Mouse (Mus musculus) stomach, embryonic 14.5 days (tissue): ENCODE results near the gene Fbxw8. TPM values are rescaled to one million over a fixed set of nuclear protein-coding genes. Genes with fewer than 3 reads are reported as not detected.

Source experiments
- ATAC-seq: fragments of 200-750 bp; cut with Nextera tagmentation; 2 replicates; pipeline ENCODE4 v1.8.0; 2017; ENCODE audit warnings: low read depth, moderate TSS enrichment; ENCODE audit not compliant: insufficient number of reproducible peaks, insufficient read depth, low FRiP score
- H3K27ac ChIP-seq: fragments of 300-500 bp; sonication (generic); 2 replicates; pipeline ENCODE4 v1.5.1; 2014; ENCODE audit warnings: mild to moderate bottlenecking, low read length, moderate library complexity, mixed read lengths
- H3K27me3 ChIP-seq: fragments of 300-500 bp; sonication (generic); 2 replicates; pipeline ENCODE4 v1.6.1; 2014; ENCODE audit warnings: low read length, control low read depth, mixed read lengths; ENCODE audit not compliant: control insufficient read depth, insufficient read depth
- H3K36me3 ChIP-seq: fragments of 300-500 bp; sonication (generic); 2 replicates; pipeline ENCODE4 v1.6.1; 2014; ENCODE audit warnings: mild to moderate bottlenecking, control low read depth, low read length, moderate library complexity, mixed read lengths; ENCODE audit not compliant: control insufficient read depth, insufficient read depth
- H3K4me1 ChIP-seq: fragments of 300-500 bp; sonication (generic); 2 replicates; pipeline ENCODE4 v1.6.1; 2014; ENCODE audit warnings: low read length, control low read depth, mixed read lengths; ENCODE audit not compliant: control insufficient read depth, insufficient read depth
- H3K4me2 ChIP-seq: fragments of 300-500 bp; sonication (generic); replicated peaks from 2 replicates; pipeline ENCODE4 v1.6.1; 2014; ENCODE audit warnings: low read depth, low read length, control low read depth
- H3K4me3 ChIP-seq: fragments of 300-500 bp; sonication (generic); 2 replicates; pipeline ENCODE4 v1.5.1; 2014; ENCODE audit warnings: low read depth, low read length, control low read depth
- H3K9ac ChIP-seq: fragments of 300-500 bp; sonication (generic); replicated peaks from 2 replicates; pipeline ENCODE4 v1.6.1; 2014; ENCODE audit warnings: low read depth, mild to moderate bottlenecking, control low read depth, low read length, moderate library complexity, mixed read lengths
- H3K9me3 ChIP-seq: fragments of 300-500 bp; sonication (generic); 2 replicates; pipeline ENCODE4 v1.6.1; 2016; ENCODE audit warnings: low read depth, low read length, control low read depth; ENCODE audit not compliant: control insufficient read depth
- WGBS: fragments of 180-500 bp; shearing (Covaris S2); extraction: QIAGEN DNeasy Blood & Tissue Kit; methylation state at CpG from one replicate; pipeline ENCODE4 v1.1.7; 2014; 5-methylcytosine and 5-hydroxymethylcytosine counted together
- polyA plus RNA-seq: library from polyadenylated mRNA; unstranded; fragments of >200 nt; fragmentation: Nextera tagmentation; extraction: Ambion mirVana; gene quantifications from 2 replicates; pipeline ENCODE4 v1.2.1, GENCODE M21; 2014

The Fbxw8 gene
- polyA plus RNA-seq, 1 experiment from 2014 or later = 22.5 TPM

GRCm38 (mm10) chr5:118030022-118030675 is 125.1 kb downstream of the Fbxw8 start:
- no peaks in the 10 kb centered on the region for H3K9me3 ChIP-seq
- H3K9ac ChIP-seq = no peak overlapping the region
- peaks cover 28% of the 10 kb centered on the region for H3K4me1 ChIP-seq
- H3K27me3 ChIP-seq = peaks cover 23% of the 10 kb centered on the region
- no peak overlapping the region for H3K4me3 ChIP-seq
- no peak for ATAC-seq
- H3K4me2 ChIP-seq = no peak overlapping the region
- H3K36me3 ChIP-seq = no peaks in the 10 kb centered on the region
- 87% methylated on average over 9 of the region's 9 CpGs for WGBS
- no peak overlapping the region for H3K27ac ChIP-seq

GRCm38 (mm10) chr5:118029420-118029819 is 125.8 kb downstream of the Fbxw8 start:
- Histone ChIP-seq H3K9me3 (no peaks in the 10 kb centered on the region), H3K36me3 (no peaks in the 10 kb centered on the region), H3K4me2 (peak overlapping the region; percentile 99), H3K9ac (no peak overlapping the region), H3K4me3 (peak overlapping the region; percentile 65), H3K27ac (no peak overlapping the region), H3K4me1 (peaks cover 28% of the 10 kb centered on the region), H3K27me3 (peaks cover 23% of the 10 kb centered on the region)
- ATAC-seq = no peak
- 2% methylated on average over 10 of the region's 10 CpGs for WGBS

- peak overlapping the region; percentile 65 for H3K4me3 ChIP-seq
- peaks cover 28% of the 10 kb centered on the region for H3K4me1 ChIP-seq
- peak overlapping the region; percentile 99 for H3K4me2 ChIP-seq
- peak; percentile 26; the same call in 1 of the 2 replicates for ATAC-seq
- H3K27ac ChIP-seq = no peak overlapping the region
- H3K9ac ChIP-seq = peak overlapping the region; percentile 3; the same call in 1 of the 2 replicates
- peaks cover 23% of the 10 kb centered on the region for H3K27me3 ChIP-seq
- H3K36me3 ChIP-seq = no peaks in the 10 kb centered on the region
- no peaks in the 10 kb centered on the region for H3K9me3 ChIP-seq
- 4% methylated on average over 12 of the region's 12 CpGs for WGBS
These were observed 126.2 kb downstream of the Fbxw8 start for GRCm38 (mm10) chr5:118029035-118029408.

- peak; percentile 12; the same call in 1 of the 2 replicates for ATAC-seq
- Histone ChIP-seq H3K36me3 (no peaks in the 10 kb centered on the region), H3K4me1 (peaks cover 28% of the 10 kb centered on the region), H3K9ac (peak overlapping the region; percentile 45; the same call in 1 of the 2 replicates), H3K27ac (no peak overlapping the region), H3K4me2 (peak overlapping the region; percentile 99), H3K27me3 (peaks cover 23% of the 10 kb centered on the region), H3K9me3 (no peaks in the 10 kb centered on the region), H3K4me3 (peak overlapping the region; percentile 65)
- WGBS = 1% methylated on average over 74 of the region's 79 CpGs
These were observed 126.9 kb downstream of the Fbxw8 start for GRCm38 (mm10) chr5:118028191-118029034.

GRCm38 (mm10) chr5:118027698-118028190 is 127.5 kb downstream of the Fbxw8 start, which contains the start of gene Tesc:
Gene Tesc, plus strand, starts transcription at chr5:118027743.
- no peak for ATAC-seq
- Histone ChIP-seq H3K4me2 (peak within 1 kb of the TSS; percentile 99), H3K9ac (peak within 1 kb of the TSS; percentile 45), H3K27me3 (peaks cover 23% of the 10 kb centered on the region), H3K4me1 (peaks cover 28% of the 10 kb centered on the region), H3K9me3 (no peaks in the 10 kb centered on the region), H3K27ac (no peak within 1 kb of the TSS), H3K36me3 (no peaks in the 10 kb centered on the region), H3K4me3 (peak within 1 kb of the TSS; percentile 65)
- WGBS = under 1% methylated on average over 61 of the region's 63 CpGs

- Histone ChIP-seq H3K4me1 (peaks cover 28% of the 10 kb centered on the region), H3K9ac (peak overlapping the region; percentile 45), H3K27me3 (peaks cover 23% of the 10 kb centered on the region), H3K27ac (no peak overlapping the region), H3K9me3 (no peaks in the 10 kb centered on the region), H3K4me3 (peak overlapping the region; percentile 65), H3K4me2 (peak overlapping the region; percentile 99), H3K36me3 (no peaks in the 10 kb centered on the region)
- WGBS = 2% methylated on average over 39 of the region's 39 CpGs
- ATAC-seq = no peak
These were observed 128.1 kb downstream of the Fbxw8 start for GRCm38 (mm10) chr5:118027101-118027697.

GRCm38 (mm10) chr5:118026343-118026742 is 128.9 kb downstream of the Fbxw8 start:
- 4% methylated on average over 13 of the region's 13 CpGs for WGBS
- no peaks in the 10 kb centered on the region for H3K36me3 ChIP-seq
- no peaks in the 10 kb centered on the region for H3K9me3 ChIP-seq
- no peak for ATAC-seq
- no peak overlapping the region for H3K4me3 ChIP-seq
- peaks cover 28% of the 10 kb centered on the region for H3K4me1 ChIP-seq
- peaks cover 23% of the 10 kb centered on the region for H3K27me3 ChIP-seq
- H3K9ac ChIP-seq = no peak overlapping the region
- no peak overlapping the region for H3K27ac ChIP-seq
- no peak overlapping the region for H3K4me2 ChIP-seq

- no peak overlapping the region for H3K4me3 ChIP-seq
- no peak overlapping the region for H3K4me2 ChIP-seq
- WGBS = 11% methylated on average over 12 of the region's 12 CpGs
- H3K27ac ChIP-seq = no peak overlapping the region
- H3K36me3 ChIP-seq = no peaks in the 10 kb centered on the region
- no peak overlapping the region for H3K9ac ChIP-seq
- H3K27me3 ChIP-seq = peaks cover 23% of the 10 kb centered on the region
- H3K9me3 ChIP-seq = no peaks in the 10 kb centered on the region
- peaks cover 28% of the 10 kb centered on the region for H3K4me1 ChIP-seq
- ATAC-seq = no peak
These were observed 129.4 kb downstream of the Fbxw8 start for GRCm38 (mm10) chr5:118025880-118026279.
